Mouse (Mus musculus): ENCODE measurements around the gene Bicc1. TPM values are rescaled to one million over a fixed set of nuclear protein-coding genes. Genes with fewer than 3 reads are reported as not detected.
"Not testable (repeated sequence)": the region's sequence is repeated elsewhere in the genome, so short reads cannot be mapped to it uniquely, and the experiment has no call there.

The Bicc1 gene
- polyA plus RNA-seq, 1 experiment from 2014 or later = 4.5 TPM

DNA sequence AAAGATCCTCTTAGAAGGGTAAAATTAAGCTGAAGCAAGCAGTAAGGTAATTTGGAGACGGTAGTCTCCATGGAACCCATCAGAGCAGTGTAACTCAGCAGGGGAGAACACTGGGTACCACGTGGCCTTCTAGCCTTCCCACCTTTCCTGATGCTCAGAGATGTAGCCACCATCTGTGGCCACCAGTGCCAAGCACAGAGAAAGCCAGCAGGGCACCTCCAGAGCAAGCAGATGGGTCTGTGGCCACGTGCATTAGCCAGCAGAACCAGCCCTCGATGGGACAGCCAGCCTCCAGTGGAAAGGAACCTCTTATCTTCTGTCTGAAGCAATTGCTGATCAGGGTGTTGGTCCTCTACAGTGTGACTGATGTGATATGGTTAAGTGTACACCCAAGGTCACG is 172.1 kb downstream of the Bicc1 start:
- Histone ChIP-seq H3K27ac (no peak overlapping the region), H3K4me3 (no peak overlapping the region), H3K9me3 (replicated peaks) (no peaks in the 10 kb centered on the region), H3K27me3 (ENCODE audit: low read depth, poor library complexity, severe bottlenecking) (no peaks in the 10 kb centered on the region), H3K4me1 (peaks cover 15% of the 10 kb centered on the region), H3K36me3 (no peaks in the 10 kb centered on the region)
- no peak for DNase-seq (ENCODE audit: low spot score)
- WGBS = 75% methylated on average over 5 of the region's 5 CpGs

DNA sequence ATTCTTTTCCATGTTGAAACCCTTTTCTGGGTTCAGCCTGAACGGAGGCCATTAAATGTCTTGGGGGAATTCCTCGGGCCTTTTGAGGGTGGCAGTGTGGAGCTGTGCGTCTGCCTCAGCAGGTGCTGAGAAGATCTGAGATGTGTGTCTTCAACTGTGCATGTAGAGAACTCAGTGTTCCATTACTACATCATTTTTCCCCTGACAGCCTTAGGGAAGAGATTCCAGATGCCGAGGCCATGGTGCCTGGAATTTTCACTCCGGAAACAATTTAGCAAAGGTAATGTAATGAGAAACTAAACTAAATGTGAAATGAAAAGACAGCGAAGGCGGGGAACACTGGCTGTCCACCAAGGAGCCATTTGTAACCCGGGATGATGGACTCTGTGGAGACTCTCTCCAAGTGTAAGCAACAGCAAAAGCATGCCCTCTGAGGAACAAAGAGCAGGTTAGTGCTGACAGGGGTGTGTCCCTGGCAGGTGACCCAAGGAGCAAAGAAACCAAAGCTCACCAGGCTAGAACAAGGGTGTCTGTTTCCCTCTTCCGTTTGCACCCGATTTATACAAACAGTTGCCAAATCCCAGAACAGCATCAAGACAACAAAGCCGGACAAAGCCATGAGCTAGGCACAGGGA is 176.3 kb downstream of the Bicc1 start:
- no peaks in the 10 kb centered on the region for H3K9me3 ChIP-seq (replicated peaks)
- no peak for DNase-seq (ENCODE audit: low spot score)
- H3K4me1 ChIP-seq = peaks cover 15% of the 10 kb centered on the region
- H3K27ac ChIP-seq = peak overlapping the region; percentile 76
- WGBS = 80% methylated on average over 11 of the region's 11 CpGs
- no peak overlapping the region for H3K4me3 ChIP-seq
- H3K27me3 ChIP-seq (ENCODE audit: low read depth, poor library complexity, severe bottlenecking) = no peaks in the 10 kb centered on the region
- no peaks in the 10 kb centered on the region for H3K36me3 ChIP-seq

GRCm38 (mm10) chr10:70982156-70982555 is 177.3 kb downstream of the Bicc1 start:
- peaks cover 15% of the 10 kb centered on the region for H3K4me1 ChIP-seq
- no peaks in the 10 kb centered on the region for H3K27me3 ChIP-seq (ENCODE audit: low read depth, poor library complexity, severe bottlenecking)
- 94% methylated on average over 7 of the region's 7 CpGs for WGBS
- no peak for DNase-seq (ENCODE audit: low spot score)
- H3K4me3 ChIP-seq = no peak overlapping the region
- H3K27ac ChIP-seq = no peak overlapping the region
- H3K36me3 ChIP-seq = no peaks in the 10 kb centered on the region
- H3K9me3 ChIP-seq (replicated peaks) = no peaks in the 10 kb centered on the region

- 93% methylated on average over 8 of the region's 8 CpGs for WGBS
- DNase-seq (ENCODE audit: low spot score) = no peak
- no peak overlapping the region for H3K27ac ChIP-seq
- H3K36me3 ChIP-seq = no peaks in the 10 kb centered on the region
- peaks cover 15% of the 10 kb centered on the region for H3K4me1 ChIP-seq
- no peaks in the 10 kb centered on the region for H3K27me3 ChIP-seq (ENCODE audit: low read depth, poor library complexity, severe bottlenecking)
- no peak overlapping the region for H3K4me3 ChIP-seq
- H3K9me3 ChIP-seq (replicated peaks) = no peaks in the 10 kb centered on the region
Observed at GRCm38 (mm10) chr10:70979657-70980056, 179.8 kb downstream of the Bicc1 start.

GRCm38 (mm10) chr10:70977141-70977540 is 182.4 kb downstream of the Bicc1 start:
- 61% methylated on average over 6 of the region's 6 CpGs for WGBS
- H3K36me3 ChIP-seq = no peaks in the 10 kb centered on the region

DNA sequence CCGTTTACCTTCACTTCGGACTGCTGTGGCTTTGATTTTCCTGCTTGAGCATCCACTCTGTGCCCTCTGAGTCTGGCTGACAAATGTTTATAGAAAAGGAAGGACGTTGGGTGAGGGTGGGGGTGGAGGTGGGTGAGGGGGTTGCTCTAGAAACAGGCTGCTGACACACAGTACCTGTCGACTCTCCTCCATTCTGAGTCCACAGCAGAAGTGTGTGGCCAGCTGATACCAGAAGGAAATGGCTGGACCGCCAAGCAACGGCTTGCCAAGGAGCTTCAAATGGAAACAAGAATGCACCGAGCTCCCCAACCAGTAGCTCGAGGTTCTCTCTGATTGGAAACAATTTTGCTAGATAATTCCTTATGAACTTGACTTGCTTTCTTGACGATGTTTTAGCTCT is 182.9 kb downstream of the Bicc1 start:
- H3K4me1 ChIP-seq = no peaks in the 10 kb centered on the region
- H3K4me3 ChIP-seq = no peak overlapping the region
- 80% methylated on average over 9 of the region's 9 CpGs for WGBS
- H3K9me3 ChIP-seq (replicated peaks) = no peaks in the 10 kb centered on the region
- H3K27me3 ChIP-seq (ENCODE audit: low read depth, poor library complexity, severe bottlenecking) = no peaks in the 10 kb centered on the region
- no peak for DNase-seq (ENCODE audit: low spot score)
- no peak overlapping the region for H3K27ac ChIP-seq
- H3K36me3 ChIP-seq = no peaks in the 10 kb centered on the region

More at GRCm38 (mm10) chr10:70977141-70977540, 182.4 kb downstream of the Bicc1 start:
- Histone ChIP-seq H3K4me1 (no peaks in the 10 kb centered on the region), H3K27me3 (ENCODE audit: low read depth, poor library complexity, severe bottlenecking) (no peaks in the 10 kb centered on the region), H3K4me3 (no peak overlapping the region), H3K27ac (no peak overlapping the region), H3K9me3 (replicated peaks) (no peaks in the 10 kb centered on the region)
- no peak for DNase-seq (ENCODE audit: low spot score)

DNA sequence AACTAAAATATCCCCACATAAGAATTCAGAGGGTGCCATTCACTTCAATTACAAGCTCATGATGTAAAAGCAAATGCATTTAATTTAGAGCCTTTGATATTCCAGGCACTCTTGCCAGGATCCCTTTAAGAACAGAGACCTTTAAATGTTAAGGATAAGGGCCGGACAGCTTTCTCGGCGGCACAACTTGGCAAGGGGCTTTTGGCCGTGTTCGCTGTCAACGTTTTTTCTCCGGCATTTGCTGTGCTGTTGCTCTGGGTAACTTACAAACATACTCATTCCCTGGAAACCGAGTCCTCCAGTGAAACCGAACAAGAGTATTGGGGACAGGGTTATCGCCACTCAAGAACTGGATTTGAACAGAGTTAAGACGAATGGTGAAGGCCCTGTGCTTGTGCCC is 188.3 kb downstream of the Bicc1 start:
- H3K4me1 ChIP-seq = peaks cover 17% of the 10 kb centered on the region
- no peak for DNase-seq (ENCODE audit: low spot score)

DNA sequence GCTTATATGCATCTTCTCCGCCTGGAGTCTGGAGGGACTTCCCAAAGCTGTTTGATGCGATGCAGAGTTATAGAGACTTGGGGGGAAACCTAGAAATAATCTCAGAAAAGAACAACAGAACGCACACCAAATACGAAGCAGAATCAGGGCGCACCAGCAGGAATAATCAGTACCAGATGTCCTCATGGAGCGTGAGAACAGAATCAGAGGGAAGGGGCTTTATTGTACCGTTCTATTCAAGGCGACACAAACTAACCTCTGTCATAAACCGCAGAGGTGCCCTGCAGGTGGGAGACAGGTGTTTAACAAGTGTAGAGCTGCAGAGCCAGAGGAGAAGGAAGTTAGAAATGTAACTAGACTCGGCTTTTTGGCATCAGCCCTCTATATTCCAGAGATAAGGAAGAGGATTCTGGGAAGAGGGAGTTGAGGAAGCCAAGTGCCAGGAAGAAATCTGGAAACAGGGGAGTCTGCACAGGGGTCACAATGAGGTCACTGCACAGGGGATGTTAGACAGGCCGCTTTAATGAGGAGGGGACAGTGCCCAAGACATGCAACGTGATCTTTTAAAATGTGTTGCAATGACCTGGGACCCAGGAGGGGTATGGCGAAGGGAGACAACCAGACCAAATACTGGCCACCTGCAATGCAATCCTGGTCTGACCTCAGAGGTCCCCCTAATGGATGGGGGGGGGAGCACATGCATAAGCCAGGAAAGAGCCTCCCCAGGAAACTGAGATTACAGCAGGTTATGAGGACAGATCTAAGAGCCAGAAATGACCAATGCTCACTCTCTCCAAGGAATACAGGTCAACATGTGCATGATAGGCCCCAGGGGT is 190.4 kb downstream of the Bicc1 start:
- 32% methylated on average over 13 of the region's 13 CpGs for WGBS
- no peaks in the 10 kb centered on the region for H3K9me3 ChIP-seq (replicated peaks)
- H3K36me3 ChIP-seq = no peaks in the 10 kb centered on the region
- no peak overlapping the region for H3K27ac ChIP-seq
- no peak for DNase-seq (ENCODE audit: low spot score)
- no peaks in the 10 kb centered on the region for H3K27me3 ChIP-seq (ENCODE audit: low read depth, poor library complexity, severe bottlenecking)
- no peak overlapping the region for H3K4me3 ChIP-seq
- H3K4me1 ChIP-seq = peaks cover 17% of the 10 kb centered on the region

More for the DNA sequence above, 188.3 kb downstream of the Bicc1 start:
- H3K4me3 ChIP-seq = no peak overlapping the region
- no peaks in the 10 kb centered on the region for H3K27me3 ChIP-seq (ENCODE audit: low read depth, poor library complexity, severe bottlenecking)
- H3K9me3 ChIP-seq (replicated peaks) = no peaks in the 10 kb centered on the region
- no peaks in the 10 kb centered on the region for H3K36me3 ChIP-seq
- no peak overlapping the region for H3K27ac ChIP-seq
- 92% methylated on average over 11 of the region's 11 CpGs for WGBS

GRCm38 (mm10) chr10:70966642-70967345 is 192.7 kb downstream of the Bicc1 start:
- Histone ChIP-seq H3K9me3 (replicated peaks) (no peaks in the 10 kb centered on the region), H3K4me1 (peaks cover 17% of the 10 kb centered on the region), H3K27ac (no peak overlapping the region), H3K27me3 (ENCODE audit: low read depth, poor library complexity, severe bottlenecking) (no peaks in the 10 kb centered on the region), H3K36me3 (no peaks in the 10 kb centered on the region), H3K4me3 (no peak overlapping the region)
- 82% methylated on average over 16 of the region's 16 CpGs for whole genome bisulfite sequencing
- DNase-seq (ENCODE audit: low spot score) = peak; percentile 39

DNA sequence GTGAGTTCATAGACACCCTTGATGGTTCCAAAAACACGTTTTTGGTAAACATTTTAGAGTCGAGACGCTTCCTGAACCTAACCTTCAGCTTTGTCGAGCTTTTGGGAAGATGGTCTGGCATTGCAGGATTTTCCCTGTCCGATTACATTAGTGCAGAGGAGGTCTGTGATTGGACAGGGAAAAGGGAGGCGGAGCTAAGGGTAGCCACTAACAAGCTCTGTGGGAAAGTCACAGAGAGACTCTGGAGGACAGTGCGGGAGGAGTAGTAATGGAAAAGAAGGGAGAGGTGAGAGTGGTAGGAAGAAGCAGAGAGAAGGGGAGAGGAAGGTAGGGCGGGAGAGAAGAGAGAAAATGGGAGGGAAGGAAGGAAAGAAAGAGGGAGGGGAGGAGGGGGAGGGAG is 194.8 kb downstream of the Bicc1 start:
- H3K4me3 ChIP-seq = no peak overlapping the region
- DNase-seq (ENCODE audit: low spot score) = no peak

DNA sequence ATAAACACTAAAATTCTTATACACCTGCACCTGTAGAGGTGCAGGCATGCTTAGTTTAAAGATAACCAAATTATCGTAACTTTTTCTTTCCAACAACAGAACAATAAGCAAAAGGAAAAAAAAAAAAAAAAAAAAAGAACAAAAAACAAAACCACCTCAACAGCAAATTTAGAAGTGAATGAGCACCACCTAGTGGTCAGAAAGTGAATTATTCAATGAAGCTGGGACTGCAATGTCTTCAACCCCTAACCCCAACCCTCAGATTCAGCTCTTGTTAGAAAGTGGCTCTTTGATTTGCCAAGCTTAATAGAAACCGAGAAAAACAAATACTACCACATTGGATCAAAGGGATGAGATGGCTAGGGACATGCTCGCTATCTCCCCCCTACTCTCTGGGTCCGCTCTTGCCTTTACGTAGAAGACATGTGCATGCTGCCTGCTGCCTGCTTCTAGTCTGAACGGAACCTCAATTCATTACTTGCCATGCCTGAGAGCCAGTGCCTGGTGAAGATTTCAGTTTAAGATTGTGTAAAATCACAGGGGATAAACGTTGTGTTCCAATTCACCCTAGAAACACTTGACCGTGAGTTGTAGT is 195.8 kb downstream of the Bicc1 start:
- no peak for DNase-seq (ENCODE audit: low spot score)
- no peak overlapping the region for H3K4me3 ChIP-seq
- H3K27ac ChIP-seq = no peak overlapping the region
- no peaks in the 10 kb centered on the region for H3K36me3 ChIP-seq
- H3K27me3 ChIP-seq (ENCODE audit: low read depth, poor library complexity, severe bottlenecking) = no peaks in the 10 kb centered on the region
- peaks cover 4% of the 10 kb centered on the region for H3K4me1 ChIP-seq
- H3K9me3 ChIP-seq (replicated peaks) = no peaks in the 10 kb centered on the region
- 61% methylated on average over 8 of the region's 8 CpGs for WGBS

More for the DNA sequence above, 194.8 kb downstream of the Bicc1 start:
- WGBS = 41% methylated on average over 8 of the region's 8 CpGs
- Histone ChIP-seq H3K4me1 (peaks cover 14% of the 10 kb centered on the region), H3K27ac (no peak overlapping the region), H3K36me3 (no peaks in the 10 kb centered on the region), H3K9me3 (replicated peaks) (no peaks in the 10 kb centered on the region), H3K27me3 (ENCODE audit: low read depth, poor library complexity, severe bottlenecking) (no peaks in the 10 kb centered on the region)

DNA sequence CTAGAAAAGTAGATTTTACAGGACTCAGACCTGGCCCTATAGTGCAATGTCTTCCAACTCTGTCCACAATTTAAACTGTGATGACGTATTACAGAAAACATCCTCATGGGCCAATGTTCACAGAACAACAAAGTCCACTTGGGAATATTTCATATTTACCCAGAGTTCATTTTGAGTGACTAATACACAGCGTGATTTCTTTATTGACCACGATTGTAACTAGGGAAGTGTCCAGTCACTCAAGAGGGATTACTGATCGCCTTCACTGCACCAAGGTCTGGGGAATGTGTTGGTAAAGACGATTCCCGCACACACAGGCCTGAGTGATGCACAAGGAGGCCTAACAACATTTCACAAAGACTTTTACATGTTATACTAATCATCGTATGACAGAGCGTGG is 197.9 kb downstream of the Bicc1 start:
- DNase-seq (ENCODE audit: low spot score) = no peak
- H3K4me3 ChIP-seq = no peak overlapping the region
- no peaks in the 10 kb centered on the region for H3K27me3 ChIP-seq (ENCODE audit: low read depth, poor library complexity, severe bottlenecking)
- H3K9me3 ChIP-seq (replicated peaks) = no peaks in the 10 kb centered on the region
- H3K36me3 ChIP-seq = no peaks in the 10 kb centered on the region
- WGBS = 92% methylated on average over 8 of the region's 8 CpGs
- no peaks in the 10 kb centered on the region for H3K4me1 ChIP-seq
- no peak overlapping the region for H3K27ac ChIP-seq

- H3K27ac ChIP-seq; H3K9me3 ChIP-seq (replicated peaks); H3K27me3 ChIP-seq (ENCODE audit: low read depth, poor library complexity, severe bottlenecking); H3K4me1 ChIP-seq; H3K4me3 ChIP-seq; H3K36me3 ChIP-seq; DNase-seq (ENCODE audit: low spot score): not testable (repeated sequence)
- WGBS = 93% methylated on average over 6 of the region's 6 CpGs
Observed at GRCm38 (mm10) chr10:70960396-70960795, 199.1 kb downstream of the Bicc1 start.

Data from limb, embryonic 10.5 days (tissue).